Mouse (Mus musculus): ENCODE data around the gene Slc9a9. TPM values are rescaled to one million over a fixed set of nuclear protein-coding genes. Genes with fewer than 3 reads are reported as not detected.

The Slc9a9 gene
- polyA plus RNA-seq, 2 experiments: 3.7 to 5.1 TPM

GRCm38 (mm10) chr9:95149206-95149729 lies 479.6 kb downstream of the Slc9a9 start:
- H3K4me3 ChIP-seq (replicated peaks; ENCODE audit: low read length): no peak overlapping the region
- H3K27ac ChIP-seq (replicated peaks; ENCODE audit: low read depth, low read length): no peak overlapping the region
- H3K9me3 ChIP-seq (ENCODE audit: control insufficient read depth, low read length): no peaks in the 10 kb centered on the region
- ATAC-seq (ENCODE audit: low FRiP score, low read depth) (no peak), DNase-seq (ENCODE audit: low spot score) (no peak)
- H3K9ac ChIP-seq (ENCODE audit: low read depth, low read length, severe bottlenecking): no peak overlapping the region
- WGBS: 76% methylated on average over 10 of the region's 10 CpGs
- no peaks in the 10 kb centered on the region for H3K36me3 ChIP-seq (ENCODE audit: control insufficient read depth, insufficient read depth, low read length)
- no peak overlapping the region for H3K4me2 ChIP-seq (replicated peaks; ENCODE audit: low read depth, low read length, severe bottlenecking)
- TF ChIP-seq POLR2A (IDR thresholded peaks at IDR 0.05; ENCODE audit: borderline replicate concordance, extremely low read depth, insufficient read depth, insufficient read length): no peak
- H3K27me3 ChIP-seq (ENCODE audit: control insufficient read depth, insufficient read depth, low read length): no peaks in the 10 kb centered on the region
- no peaks in the 10 kb centered on the region for H3K4me1 ChIP-seq (ENCODE audit: control insufficient read depth, insufficient read depth, low read length)

- H3K9me3 ChIP-seq (ENCODE audit: control insufficient read depth, low read length): no peaks in the 10 kb centered on the region
- peaks cover 5% of the 10 kb centered on the region; the same call in 1 of the 2 replicates for H3K4me1 ChIP-seq (ENCODE audit: control insufficient read depth, insufficient read depth, low read length)
- TF ChIP-seq POLR2A (IDR thresholded peaks at IDR 0.05; ENCODE audit: borderline replicate concordance, extremely low read depth, insufficient read depth, insufficient read length): no peak
- no peak for ATAC-seq (ENCODE audit: low FRiP score, low read depth)
- H3K27ac ChIP-seq (replicated peaks; ENCODE audit: low read depth, low read length): no peak overlapping the region
- H3K27me3 ChIP-seq (ENCODE audit: control insufficient read depth, insufficient read depth, low read length): no peaks in the 10 kb centered on the region
- WGBS: 45% methylated on average over 3 of the region's 3 CpGs
- H3K9ac ChIP-seq (ENCODE audit: low read depth, low read length, severe bottlenecking): no peak overlapping the region
- DNase-seq (ENCODE audit: low spot score): no peak
- no peak overlapping the region for H3K4me3 ChIP-seq (replicated peaks; ENCODE audit: low read length)
- H3K36me3 ChIP-seq (ENCODE audit: control insufficient read depth, insufficient read depth, low read length): no peaks in the 10 kb centered on the region
- H3K4me2 ChIP-seq (replicated peaks; ENCODE audit: low read depth, low read length, severe bottlenecking): no peak overlapping the region
These were observed 480.4 kb downstream of the Slc9a9 start for GRCm38 (mm10) chr9:95150096-95150495.

GRCm38 (mm10) chr9:95150597-95150996 lies 480.9 kb downstream of the Slc9a9 start:
- no peak overlapping the region for H3K4me2 ChIP-seq (replicated peaks; ENCODE audit: low read depth, low read length, severe bottlenecking)
- H3K4me3 ChIP-seq (replicated peaks; ENCODE audit: low read length): no peak overlapping the region
- ATAC-seq (ENCODE audit: low FRiP score, low read depth) (no peak), DNase-seq (ENCODE audit: low spot score) (no peak)
- no peaks in the 10 kb centered on the region for H3K27me3 ChIP-seq (ENCODE audit: control insufficient read depth, insufficient read depth, low read length)
- H3K4me1 ChIP-seq (ENCODE audit: control insufficient read depth, insufficient read depth, low read length): peaks cover 5% of the 10 kb centered on the region; the same call in 1 of the 2 replicates
- H3K36me3 ChIP-seq (ENCODE audit: control insufficient read depth, insufficient read depth, low read length): no peaks in the 10 kb centered on the region
- 81% methylated on average over 3 of the region's 3 CpGs for WGBS
- TF ChIP-seq POLR2A (IDR thresholded peaks at IDR 0.05; ENCODE audit: borderline replicate concordance, extremely low read depth, insufficient read depth, insufficient read length): no peak
- no peak overlapping the region for H3K27ac ChIP-seq (replicated peaks; ENCODE audit: low read depth, low read length)
- H3K9me3 ChIP-seq (ENCODE audit: control insufficient read depth, low read length): no peaks in the 10 kb centered on the region
- no peak overlapping the region for H3K9ac ChIP-seq (ENCODE audit: low read depth, low read length, severe bottlenecking)

- 73% methylated on average over 4 of the region's 4 CpGs for WGBS
- Histone ChIP-seq H3K9ac (ENCODE audit: low read depth, low read length, severe bottlenecking) (no peak overlapping the region), H3K4me3 (replicated peaks; ENCODE audit: low read length) (no peak overlapping the region), H3K4me2 (replicated peaks; ENCODE audit: low read depth, low read length, severe bottlenecking) (no peak overlapping the region), H3K27me3 (ENCODE audit: control insufficient read depth, insufficient read depth, low read length) (no peaks in the 10 kb centered on the region), H3K36me3 (ENCODE audit: control insufficient read depth, insufficient read depth, low read length) (no peaks in the 10 kb centered on the region), H3K27ac (replicated peaks; ENCODE audit: low read depth, low read length) (no peak overlapping the region), H3K9me3 (ENCODE audit: control insufficient read depth, low read length) (no peaks in the 10 kb centered on the region), H3K4me1 (ENCODE audit: control insufficient read depth, insufficient read depth, low read length) (peaks cover 5% of the 10 kb centered on the region; the same call in 1 of the 2 replicates)
- TF ChIP-seq POLR2A (IDR thresholded peaks at IDR 0.05; ENCODE audit: borderline replicate concordance, extremely low read depth, insufficient read depth, insufficient read length): no peak
- no peak for ATAC-seq (ENCODE audit: low FRiP score, low read depth)
- DNase-seq (ENCODE audit: low spot score): no peak
These were observed 481.3 kb downstream of the Slc9a9 start for GRCm38 (mm10) chr9:95150998-95151397.

- H3K27me3 ChIP-seq (ENCODE audit: control insufficient read depth, insufficient read depth, low read length): no peaks in the 10 kb centered on the region
- no peak overlapping the region for H3K4me2 ChIP-seq (replicated peaks; ENCODE audit: low read depth, low read length, severe bottlenecking)
- 62% methylated on average over 4 of the region's 4 CpGs for WGBS
- no peak overlapping the region for H3K9ac ChIP-seq (ENCODE audit: low read depth, low read length, severe bottlenecking)
- TF ChIP-seq POLR2A (IDR thresholded peaks at IDR 0.05; ENCODE audit: borderline replicate concordance, extremely low read depth, insufficient read depth, insufficient read length): no peak
- H3K36me3 ChIP-seq (ENCODE audit: control insufficient read depth, insufficient read depth, low read length): no peaks in the 10 kb centered on the region
- H3K4me1 ChIP-seq (ENCODE audit: control insufficient read depth, insufficient read depth, low read length): peaks cover 5% of the 10 kb centered on the region; the same call in 1 of the 2 replicates
- ATAC-seq (ENCODE audit: low FRiP score, low read depth) (no peak), DNase-seq (ENCODE audit: low spot score) (no peak)
- no peak overlapping the region for H3K27ac ChIP-seq (replicated peaks; ENCODE audit: low read depth, low read length)
- H3K9me3 ChIP-seq (ENCODE audit: control insufficient read depth, low read length): no peaks in the 10 kb centered on the region
- no peak overlapping the region for H3K4me3 ChIP-seq (replicated peaks; ENCODE audit: low read length)
These were observed 482.0 kb downstream of the Slc9a9 start for GRCm38 (mm10) chr9:95151746-95152145.
